Mouse (Mus musculus) testis, adult 2 months (tissue): ENCODE data around the gene Ptpro.

Source experiments
- CTCF ChIP-seq: fragments of 200-500 bp; IDR thresholded peaks from 2 replicates; pipeline ENCODE4 v1.5.1; 2012; ENCODE audit warnings: low read depth, mild to moderate bottlenecking, inconsistent platforms, low read length, moderate library complexity; ENCODE audit not compliant: control insufficient read depth, insufficient read depth, insufficient replicate concordance
- POLR2A ChIP-seq: fragments of 200-500 bp; IDR thresholded peaks from 2 replicates; pipeline ENCODE4 v1.6.1; 2012; ENCODE audit warnings: low read depth, mild to moderate bottlenecking, inconsistent platforms, low read length, moderate library complexity; ENCODE audit not compliant: control insufficient read depth

DNA sequence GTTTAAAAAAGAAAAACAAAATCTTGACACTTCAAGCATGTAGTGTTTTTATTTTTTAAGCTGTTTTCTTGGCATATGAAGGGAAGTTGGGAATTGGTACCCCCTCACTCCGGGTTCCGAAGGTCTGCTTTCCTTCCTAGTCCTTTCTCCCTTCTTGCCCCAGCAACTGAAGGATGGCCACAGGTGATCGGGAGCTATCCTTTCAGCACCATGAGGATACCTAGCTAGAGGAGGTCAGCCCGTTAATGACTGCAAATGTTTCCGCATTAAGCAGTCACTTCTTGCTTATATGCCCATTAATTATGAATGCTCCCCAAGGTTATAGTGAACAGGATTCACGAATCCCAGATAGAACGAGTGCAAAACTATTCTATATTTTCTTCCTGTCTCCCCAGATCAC, 1.3 kb downstream of the Ptpro start:
- TF ChIP-seq CTCF (no peak), POLR2A (no peak)
